Mouse (Mus musculus) ovary, adult 2 months (tissue): ENCODE results near the gene Vmn1r219. TPM values are rescaled to one million over a fixed set of nuclear protein-coding genes. Genes with fewer than 3 reads are reported as not detected.

Experiments used
- polyA plus RNA-seq: library from polyadenylated mRNA; depleted of rRNA; stranded (reverse); fragments of >200 nt; gene quantifications from 2 replicates; pipeline ENCODE4 v1.2.3, GENCODE M21; 2012; rRNA removed

Gene Vmn1r219
- not detected in 2 replicates for polyA plus RNA-seq

GRCm38 (mm10) chr13:23159012-23159411 is at the start of gene Vmn1r219:
Gene Vmn1r219, plus strand, starts transcription at chr13:23159312.

DNA sequence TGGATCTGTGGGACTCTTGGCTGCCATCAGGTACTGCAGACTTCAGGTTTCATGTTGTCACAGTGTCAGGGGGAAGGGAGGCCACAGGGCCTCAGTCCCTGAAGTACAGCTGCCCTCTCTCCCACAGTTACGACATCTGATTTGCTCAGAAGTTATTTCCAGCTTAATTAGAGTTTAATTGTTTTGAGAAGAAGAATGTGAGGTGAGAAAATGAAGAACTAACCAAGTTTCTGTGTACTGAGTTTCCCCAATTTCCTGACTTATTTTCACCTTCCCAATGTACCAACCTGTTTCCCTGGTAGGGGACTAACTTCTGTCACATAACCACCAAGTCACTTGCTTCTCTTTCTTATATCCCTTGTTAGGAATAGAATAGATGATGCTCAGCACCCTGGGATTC is 41.0 kb upstream of the Vmn1r219 start, which contains the start of gene Vmn1r217:
Gene Vmn1r217 (minus strand): TSS at position 101 of the 400 bp plus-strand sequence.

DNA sequence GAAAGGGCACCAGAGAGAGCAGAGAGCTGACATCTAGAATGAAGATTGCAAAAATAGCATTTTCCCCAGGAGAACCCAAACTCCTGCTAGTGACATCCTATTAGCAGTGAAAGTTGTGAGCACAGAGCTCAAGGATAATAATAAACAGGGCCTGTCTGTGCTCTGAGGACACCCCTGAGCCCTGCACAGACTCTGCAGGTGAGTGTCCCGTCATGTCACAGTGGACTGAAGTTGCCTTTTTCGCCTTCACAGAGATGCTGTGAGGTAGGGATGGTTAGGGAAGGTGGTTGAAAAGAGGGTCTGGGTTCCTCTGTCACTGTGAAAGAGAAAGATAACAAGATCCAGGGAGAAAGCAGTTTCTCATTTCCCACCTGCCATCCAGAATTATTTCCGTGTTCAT is 26.0 kb upstream of the Vmn1r219 start, which contains the start of gene Vmn1r218:
Gene Vmn1r218 (plus strand): TSS at position 57 of the 400 bp plus-strand sequence.

DNA sequence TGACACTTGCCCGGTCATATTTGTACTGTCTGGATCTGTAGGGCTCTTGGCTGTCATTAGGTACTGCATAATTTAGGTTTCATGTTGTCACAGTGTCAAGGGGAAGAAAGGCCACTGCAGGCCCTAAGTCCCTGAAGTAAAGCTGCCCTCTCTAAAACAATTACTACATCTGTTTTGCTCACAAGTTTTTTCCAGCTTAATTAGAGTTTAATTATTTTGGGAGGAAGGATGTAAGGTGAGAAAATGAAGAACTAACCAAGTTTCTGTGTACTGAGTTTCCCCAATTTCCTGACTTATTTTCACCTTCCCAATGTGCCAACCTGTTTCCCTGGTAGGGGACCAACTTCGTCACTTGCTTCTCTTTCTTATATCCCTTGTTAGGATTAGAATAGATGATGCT is 28.8 kb downstream of the Vmn1r219 start, which contains the start of gene Vmn1r220:
Gene Vmn1r220 (minus strand): TSS at position 101 of the 400 bp plus-strand sequence.

DNA sequence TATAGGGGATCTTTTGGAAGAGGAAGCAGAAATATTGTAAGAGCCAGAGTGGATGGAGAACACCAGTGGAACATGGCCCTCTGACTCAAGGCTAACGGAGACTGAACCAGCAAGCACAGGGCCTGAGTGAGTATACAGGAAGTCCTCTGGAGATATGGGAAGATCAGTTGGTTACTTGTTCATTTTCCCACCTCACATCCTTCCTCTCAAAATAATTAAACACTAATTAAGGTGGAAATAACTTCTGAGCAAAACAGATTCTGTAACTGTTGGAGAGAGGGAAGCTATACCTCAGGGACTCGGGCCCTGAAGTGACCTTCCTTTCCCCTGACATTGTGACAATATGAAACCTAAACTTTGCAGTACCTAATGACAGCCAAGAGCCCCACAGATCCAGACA is 54.7 kb downstream of the Vmn1r219 start, which contains the start of gene Vmn1r221:
Gene Vmn1r221 (plus strand): TSS at position 301 of the 400 bp plus-strand sequence.

Other genes starting within 250 kb of the Vmn1r219 start
- not detected in 2 replicates for gene Vmn1r213, start 151.7 kb upstream of the Vmn1r219 start, polyA plus RNA-seq
- gene Vmn1r214, start 128.9 kb upstream of the Vmn1r219 start, polyA plus RNA-seq, result not detected in 2 replicates
- gene Vmn1r215, start 91.3 kb upstream of the Vmn1r219 start, polyA plus RNA-seq, result not detected in 2 replicates
- gene Vmn1r217, start 41.1 kb upstream of the Vmn1r219 start, polyA plus RNA-seq, result not detected in 2 replicates
- not detected in 2 replicates for gene Vmn1r218, start 26.2 kb upstream of the Vmn1r219 start, polyA plus RNA-seq
- gene Vmn1r220, start 28.7 kb downstream of the Vmn1r219 start, polyA plus RNA-seq, result not detected in 2 replicates
- gene Vmn1r221, start 54.8 kb downstream of the Vmn1r219 start, polyA plus RNA-seq, result not detected in 2 replicates
- gene Vmn1r222, start 76.6 kb downstream of the Vmn1r219 start, polyA plus RNA-seq, result not detected in 2 replicates
- not detected in 2 replicates for gene Vmn1r223, start 87.8 kb downstream of the Vmn1r219 start, polyA plus RNA-seq
- 0.86 and 1.1 TPM in 2 replicates for gene Zfp322a, start 209.9 kb downstream of the Vmn1r219 start, polyA plus RNA-seq